Mouse (Mus musculus) megakaryocyte, embryonic 14.5 days (primary cell): ENCODE results near the gene Cldn9.

Source experiments
- FLI1 ChIP-seq: IDR thresholded peaks from 2 replicates; pipeline ENCODE4 v1.6.1; 2012; ENCODE audit warnings: low read length, inconsistent platforms, mixed read lengths
- GATA1 ChIP-seq: IDR thresholded peaks from 3 replicates; pipeline ENCODE4 v1.6.1; 2012; ENCODE audit warnings: mixed read lengths, low read length, inconsistent platforms, borderline replicate concordance

DNA sequence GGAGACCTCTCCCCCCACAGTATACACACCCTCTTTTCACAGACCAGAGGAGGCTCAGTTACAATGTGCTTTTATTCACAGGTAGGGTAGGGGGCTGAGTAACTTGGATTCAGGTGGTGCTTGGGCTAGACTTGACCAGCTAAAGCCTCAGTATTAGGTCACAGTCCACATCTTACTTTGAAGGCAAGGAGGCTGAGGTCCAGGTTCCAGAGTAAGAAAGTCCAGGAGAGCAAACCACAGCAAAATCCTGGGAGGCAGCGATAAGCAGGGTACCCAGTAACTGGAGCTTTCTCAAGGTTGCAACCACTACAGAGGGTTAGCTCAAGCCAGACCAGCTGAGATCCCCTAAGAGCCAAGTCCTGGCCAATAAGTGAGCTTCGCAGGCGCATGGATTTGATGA is 1.3 kb downstream of the Cldn9 start:
- no peak for TF ChIP-seq GATA1
- no peak for TF ChIP-seq FLI1
